In genomic region chr4:116405955-116406351, GRCm38 (mm10) we compare ENCODE assay signal across 8 mouse cellular contexts. TPM values are rescaled to one million over a fixed set of nuclear protein-coding genes. Genes with fewer than 3 reads are reported as not detected.
DNase-seq lines count a peak whose midpoint lies in the region; ATAC-seq lines count a peak whose summit lies in the region.

No protein-coding gene starts in this region.

- H3K36me3 ChIP-seq in lung, embryonic 15.5 days = no peaks in the 10 kb centered on the region
- H3K36me3 ChIP-seq in intestine, embryonic 15.5 days = no peaks in the 10 kb centered on the region
- H3K36me3 ChIP-seq in neural tube, embryonic 14.5 days (ENCODE audit: control insufficient read depth, insufficient read depth, low read length) = no peaks in the 10 kb centered on the region

- H3K4me1 ChIP-seq in lung, embryonic 15.5 days = 0 out of 2 replicates have a peak, but pooled peaks cover 7% of the 10 kb centered on the region
- no peaks in the 10 kb centered on the region for H3K4me1 ChIP-seq in intestine, embryonic 15.5 days (replicated peaks)
- H3K4me1 ChIP-seq in neural tube, embryonic 14.5 days (ENCODE audit: control insufficient read depth, insufficient read depth, low read length) = peaks cover 7% of the 10 kb centered on the region

- WGBS in lung, embryonic 15.5 days = 34% methylated on average over 8 of the region's 8 CpGs
- 52% methylated on average over 8 of the region's 8 CpGs for WGBS in intestine, embryonic 15.5 days
- 6% methylated on average over 8 of the region's 8 CpGs for WGBS in neural tube, embryonic 14.5 days

- peak overlapping the region; percentile 33 for H3K4me2 ChIP-seq in lung, embryonic 15.5 days
- peak overlapping the region; percentile 34; the same call in 1 of the 2 replicates for H3K4me2 ChIP-seq in intestine, embryonic 15.5 days (replicated peaks)
- peak overlapping the region; percentile 59 for H3K4me2 ChIP-seq in neural tube, embryonic 14.5 days (ENCODE audit: low read depth, low read length)

- H3K4me3 ChIP-seq in lung, embryonic 15.5 days = no peak overlapping the region
- no peak overlapping the region for H3K4me3 ChIP-seq in intestine, embryonic 15.5 days (replicated peaks)
- peak overlapping the region; percentile 34 for H3K4me3 ChIP-seq in neural tube, embryonic 14.5 days (ENCODE audit: low read depth, low read length)

- DNase-seq in adrenal gland, adult (ENCODE audit: inconsistent age in 2 of 2, low spot score in 1 of 2) = peak; percentile 14 to 54
- no peak for DNase-seq in adrenal gland, postnatal 14 days
- no peak for DNase-seq in lung, postnatal 25 days (ENCODE audit: low spot score)
- DNase-seq in kidney, postnatal 36 days = no peak

- no peaks in the 10 kb centered on the region for H3K9me3 ChIP-seq in lung, embryonic 15.5 days
- no peaks in the 10 kb centered on the region for H3K9me3 ChIP-seq in intestine, embryonic 15.5 days
- no peaks in the 10 kb centered on the region for H3K9me3 ChIP-seq in neural tube, embryonic 14.5 days (ENCODE audit: control insufficient read depth, low read length)

- H3K27ac ChIP-seq in lung, embryonic 15.5 days = no peak overlapping the region
- H3K27ac ChIP-seq in intestine, embryonic 15.5 days = no peak overlapping the region
- peak overlapping the region; percentile 87 for H3K27ac ChIP-seq in neural tube, embryonic 14.5 days (ENCODE audit: low read depth, low read length)

- H3K9ac ChIP-seq in lung, embryonic 15.5 days = no peak overlapping the region
- H3K9ac ChIP-seq in intestine, embryonic 15.5 days = no peak overlapping the region
- H3K9ac ChIP-seq in neural tube, embryonic 14.5 days (replicated peaks; ENCODE audit: low read depth, low read length) = peak overlapping the region; percentile 63

- H3K27me3 ChIP-seq in lung, embryonic 15.5 days = no peaks in the 10 kb centered on the region
- H3K27me3 ChIP-seq in intestine, embryonic 15.5 days (replicated peaks) = no peaks in the 10 kb centered on the region
- H3K27me3 ChIP-seq in neural tube, embryonic 14.5 days (ENCODE audit: control insufficient read depth, insufficient read depth, low read length) = no peaks in the 10 kb centered on the region

- no peak for ATAC-seq in lung, embryonic 15.5 days (ENCODE audit: borderline replicate concordance, extremely low read depth, low FRiP score, low TSS enrichment)
- ATAC-seq in intestine, embryonic 15.5 days = no peak
- peak; percentile 73 for ATAC-seq in neural tube, embryonic 14.5 days (ENCODE audit: low read depth)
- no peak for ATAC-seq in monocyte, adult 5-6 weeks (replicated peaks; ENCODE audit: insufficient number of reproducible peaks, low FRiP score, low TSS enrichment, poor library complexity, severe bottlenecking)

RNA-seq across cellular contexts. Expression of gene Mast2, which starts 58.0 kb away (rescaled TPM):
- total RNA-seq in adrenal gland, postnatal 14 days (2021) = 38.9 and 44.3 TPM in 2 replicates
- polyA plus RNA-seq in lung, embryonic 15.5 days (2015; fragmentation: Nextera tagmentation; extraction: Ambion mirVana) = 14.8 and 16.1 TPM in 2 replicates
- polyA plus RNA-seq in intestine, embryonic 15.5 days (2015; fragmentation: Nextera tagmentation; extraction: Ambion mirVana) = 13.3 and 13.5 TPM in 2 replicates
- 53.0 and 72.5 TPM in 2 replicates for polyA plus RNA-seq in neural tube, embryonic 14.5 days (2014; fragmentation: Nextera tagmentation; extraction: Ambion mirVana)
- 3.7 to 11.7 TPM (median 7.4 TPM) in 3 replicates for total RNA-seq in monocyte, adult 5-6 weeks (2017)

Comparison
In these comparisons a context has a peak if more than half of its experiments do, and no peak if none do; other contexts are left out.
1. DNase-seq: peak in adrenal gland, adult (2 of 2); none in adrenal gland, postnatal 14 days (single experiment), lung, postnatal 25 days (single experiment) and kidney, postnatal 36 days (0 of 2).
2. Peak in every context shown above with its lines, with median percentiles within 50 percentile points of each other: H3K4me2 ChIP-seq.